Mouse (Mus musculus) liver (tissue): Measurements from ENCODE around the gene Sfrp5.

Source experiments
- DNase-seq: peaks from one replicate; pipeline ENCODE4 v3.0.0-alpha.2; 2020; ENCODE audit warnings: mixed read lengths

The Sfrp5 gene

DNA sequence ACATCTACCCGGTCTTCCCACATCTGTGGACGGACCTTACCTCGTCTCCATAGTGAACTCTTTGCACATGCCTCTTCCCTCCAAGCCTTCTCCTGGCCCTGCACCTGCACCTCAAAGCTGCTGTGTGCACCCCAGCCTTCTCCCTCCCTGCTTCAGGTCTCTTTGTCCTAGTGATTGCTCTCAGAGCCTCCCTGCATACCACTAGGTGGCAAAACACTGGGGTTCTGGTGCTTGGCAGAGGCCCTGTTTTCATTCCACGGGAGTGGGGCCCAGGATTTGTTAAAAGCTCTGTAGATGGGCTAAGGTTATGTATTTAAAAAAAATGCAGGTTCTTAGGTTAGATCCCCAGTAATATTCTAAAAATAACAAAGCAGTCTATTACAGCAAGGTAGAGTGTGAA, 5.0 kb downstream of the Sfrp5 start:
- DNase-seq, result no peak

DNA sequence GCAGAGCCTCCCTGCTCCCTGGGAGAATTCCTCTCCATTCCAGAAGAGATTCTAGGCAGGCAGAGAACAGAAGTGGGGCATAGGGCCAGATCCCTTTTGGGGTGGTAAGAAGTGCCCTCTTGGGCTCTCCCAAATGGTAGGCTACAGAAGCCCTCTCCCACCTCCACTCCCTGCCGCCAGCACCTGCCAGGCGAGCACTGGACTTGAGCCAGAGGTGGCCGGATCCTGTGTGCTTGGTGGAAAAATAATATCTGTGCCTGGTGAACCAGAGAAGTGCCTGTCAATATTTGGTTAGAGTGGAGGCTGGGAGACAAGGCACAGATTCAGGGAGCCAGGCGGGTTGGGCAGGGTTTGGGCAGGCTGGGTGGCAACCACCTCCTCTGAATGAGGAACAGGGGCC, 5.7 kb downstream of the Sfrp5 start:
- DNase-seq, result no peak

DNA sequence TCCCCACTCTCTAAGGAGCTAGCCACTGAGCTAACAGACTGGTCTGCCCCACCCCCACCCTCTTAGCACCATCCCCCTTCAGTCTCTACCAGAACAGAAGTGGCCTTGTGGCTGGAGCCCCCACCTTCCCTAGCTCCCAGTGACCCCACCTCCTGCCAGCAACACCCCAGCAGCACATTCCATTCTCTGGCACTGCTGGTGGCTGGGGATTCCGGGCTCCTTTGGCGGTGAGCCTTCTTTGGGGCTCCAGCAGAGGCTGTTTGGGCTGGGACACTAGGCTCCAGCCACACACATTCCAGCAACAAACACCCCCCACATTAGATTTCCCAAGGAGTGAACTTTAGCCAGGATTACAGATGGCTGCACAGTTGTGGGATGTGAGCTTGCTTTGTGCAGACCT, 8.7 kb downstream of the Sfrp5 start:
- no peak for DNase-seq

- DNase-seq, result peak; percentile 60
Measured at GRCm38 (mm10) chr19:42190494-42190893, 11.6 kb downstream of the Sfrp5 start.

- no peak for DNase-seq
Measured at GRCm38 (mm10) chr19:42189735-42190134, 12.3 kb downstream of the Sfrp5 start.

- no peak for DNase-seq
Measured at GRCm38 (mm10) chr19:42182673-42183072, 19.4 kb downstream of the Sfrp5 start.

GRCm38 (mm10) chr19:42179356-42179755, 22.7 kb downstream of the Sfrp5 start:
- no peak for DNase-seq

DNA sequence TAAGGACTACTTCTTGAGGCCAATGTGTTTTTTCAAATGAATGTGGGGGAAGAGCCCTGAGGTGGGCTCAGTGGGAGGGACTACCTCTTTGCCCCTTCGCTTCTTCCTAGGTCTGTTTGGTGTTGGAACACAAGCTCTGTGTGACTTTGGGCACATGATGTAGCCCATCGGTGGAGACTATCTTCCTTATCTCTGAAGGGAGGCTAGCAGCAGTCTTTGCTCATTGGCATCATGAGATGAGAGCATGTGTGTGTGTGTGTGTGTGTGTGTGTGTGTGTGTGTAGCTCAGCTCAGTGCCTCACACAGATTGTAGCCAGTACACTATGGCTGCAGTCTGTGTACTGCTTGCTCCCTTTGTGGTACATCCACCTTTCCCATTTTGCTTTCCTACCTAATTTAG, 24.6 kb downstream of the Sfrp5 start:
- no peak for DNase-seq

- DNase-seq, result peak; percentile 34
Measured at GRCm38 (mm10) chr19:42176841-42177240, 25.2 kb downstream of the Sfrp5 start.

GRCm38 (mm10) chr19:42170025-42170969, 31.8 kb downstream of the Sfrp5 start:
- DNase-seq, result peak; percentile 97

GRCm38 (mm10) chr19:42169322-42169975, 32.6 kb downstream of the Sfrp5 start:
- DNase-seq, result no peak

DNA sequence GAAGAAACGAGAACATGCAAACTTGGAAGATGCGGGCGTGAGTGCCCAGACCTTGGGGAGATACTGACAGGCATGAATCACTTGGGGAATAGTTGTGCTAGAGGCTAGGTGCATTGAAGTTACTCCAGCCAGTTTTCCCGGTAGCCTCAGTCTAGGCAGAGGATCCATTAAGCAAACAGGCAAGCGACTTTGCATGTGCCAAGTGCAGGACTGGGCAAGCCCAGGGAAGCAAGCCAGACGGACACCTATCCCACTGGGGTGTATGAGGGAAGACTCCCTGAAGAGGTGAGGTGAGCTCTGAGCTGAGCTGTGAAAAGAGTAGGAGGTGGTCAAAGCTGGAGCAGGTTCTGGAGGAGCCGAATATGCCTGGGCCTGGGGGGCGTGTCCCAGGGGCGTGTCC, 34.6 kb downstream of the Sfrp5 start:
- DNase-seq, result no peak

GRCm38 (mm10) chr19:42166766-42167165, 35.3 kb downstream of the Sfrp5 start:
- DNase-seq, result no peak

- DNase-seq, result peak; percentile 83
Measured at GRCm38 (mm10) chr19:42166130-42166529, 35.9 kb downstream of the Sfrp5 start.

DNA sequence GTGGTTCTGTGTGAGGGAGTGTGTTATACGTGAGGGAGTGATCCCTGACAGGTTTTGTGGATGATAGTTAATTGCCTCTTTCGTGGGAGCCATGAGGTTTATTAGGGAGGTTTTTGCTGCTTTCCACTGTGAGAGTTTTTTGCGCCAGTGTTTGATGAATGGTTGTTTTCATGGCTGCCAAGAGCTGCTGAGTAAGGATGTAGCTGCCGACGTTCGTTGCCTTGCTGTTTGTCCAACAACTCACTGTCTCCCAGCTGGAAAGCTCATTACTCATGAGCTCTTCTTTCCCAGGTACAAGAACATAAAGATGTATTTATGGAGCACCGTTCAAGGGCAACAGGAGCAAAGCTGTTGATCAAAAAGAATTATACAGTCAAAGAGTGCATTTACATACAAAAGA, 37.9 kb downstream of the Sfrp5 start:
- DNase-seq, result no peak

DNA sequence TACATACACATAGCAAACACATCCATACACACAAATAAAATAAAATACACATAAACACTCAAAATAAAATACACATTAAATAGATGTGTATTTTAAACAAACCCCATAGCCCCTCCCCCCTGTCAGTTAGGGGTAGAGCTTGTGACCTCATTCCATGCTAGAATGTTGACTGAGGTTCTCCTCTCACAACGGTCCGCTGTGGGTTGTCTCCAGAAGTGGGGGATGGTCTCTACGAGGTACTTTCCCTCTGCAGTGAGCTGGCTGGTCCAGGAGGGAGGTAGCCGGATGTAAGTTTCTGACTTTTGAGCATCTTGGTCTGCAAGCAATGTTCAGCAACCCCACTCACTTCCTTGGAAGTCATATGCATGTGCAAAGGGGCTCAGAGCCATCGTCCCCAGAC, 38.3 kb downstream of the Sfrp5 start, which contains the start of gene Zfyve27:
Zfyve27 (plus strand) TSS at position 188 of the 400 bp plus-strand sequence.
- no peak for DNase-seq

GRCm38 (mm10) chr19:42158246-42159017, 43.6 kb downstream of the Sfrp5 start:
- DNase-seq, result no peak

DNA sequence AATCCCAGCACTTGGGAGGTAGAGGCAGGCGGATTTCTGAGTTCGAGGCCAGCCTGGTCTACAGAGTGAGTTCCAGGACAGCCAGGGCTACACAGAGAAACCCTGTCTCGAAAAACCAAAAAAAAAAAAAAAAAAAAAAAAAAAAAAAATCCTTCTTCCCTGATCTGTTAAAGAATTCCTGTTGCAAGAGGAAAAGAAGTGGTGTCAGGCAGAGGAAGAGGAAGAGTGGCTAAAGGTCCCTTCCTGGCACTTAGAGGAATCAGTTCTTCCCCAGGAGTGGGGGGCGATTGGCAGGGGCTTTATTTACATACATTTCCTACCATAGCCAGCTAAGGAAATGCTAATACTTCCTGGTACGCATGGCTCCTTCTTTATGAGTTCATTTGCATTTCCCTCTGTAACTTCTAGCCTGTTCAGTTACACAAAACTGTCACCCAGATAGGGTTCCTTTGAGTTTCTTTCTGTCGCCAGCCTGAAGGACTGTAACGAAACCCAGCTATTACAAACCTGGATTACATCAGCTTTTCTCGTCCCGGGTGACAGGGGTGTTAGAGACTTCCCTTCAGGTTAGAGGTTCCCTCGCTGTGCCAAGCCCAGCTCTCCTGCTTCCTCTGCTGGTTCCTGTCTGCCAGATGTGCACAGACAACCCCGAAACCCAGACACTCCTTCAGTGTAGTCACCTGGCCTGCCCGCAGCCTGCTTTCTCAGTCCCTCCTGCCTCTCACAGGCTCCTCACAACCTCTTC, 44.4 kb downstream of the Sfrp5 start:
- DNase-seq, result no peak

GRCm38 (mm10) chr19:42151990-42152389, 50.1 kb downstream of the Sfrp5 start:
- peak; percentile 78 for DNase-seq

- no peak for DNase-seq
Measured at GRCm38 (mm10) chr19:42148569-42148860, 53.5 kb downstream of the Sfrp5 start.
